Mouse (Mus musculus) thymus, postnatal 36 days (tissue): ENCODE measurements around the gene Lin54.

Experiments
- DNase-seq, 2 experiments: peaks; one replicate each; pipeline ENCODE4 v3.0.0; 2022; ENCODE audit warnings: mixed read lengths in 2 of 2

Lin54 gene

DNA sequence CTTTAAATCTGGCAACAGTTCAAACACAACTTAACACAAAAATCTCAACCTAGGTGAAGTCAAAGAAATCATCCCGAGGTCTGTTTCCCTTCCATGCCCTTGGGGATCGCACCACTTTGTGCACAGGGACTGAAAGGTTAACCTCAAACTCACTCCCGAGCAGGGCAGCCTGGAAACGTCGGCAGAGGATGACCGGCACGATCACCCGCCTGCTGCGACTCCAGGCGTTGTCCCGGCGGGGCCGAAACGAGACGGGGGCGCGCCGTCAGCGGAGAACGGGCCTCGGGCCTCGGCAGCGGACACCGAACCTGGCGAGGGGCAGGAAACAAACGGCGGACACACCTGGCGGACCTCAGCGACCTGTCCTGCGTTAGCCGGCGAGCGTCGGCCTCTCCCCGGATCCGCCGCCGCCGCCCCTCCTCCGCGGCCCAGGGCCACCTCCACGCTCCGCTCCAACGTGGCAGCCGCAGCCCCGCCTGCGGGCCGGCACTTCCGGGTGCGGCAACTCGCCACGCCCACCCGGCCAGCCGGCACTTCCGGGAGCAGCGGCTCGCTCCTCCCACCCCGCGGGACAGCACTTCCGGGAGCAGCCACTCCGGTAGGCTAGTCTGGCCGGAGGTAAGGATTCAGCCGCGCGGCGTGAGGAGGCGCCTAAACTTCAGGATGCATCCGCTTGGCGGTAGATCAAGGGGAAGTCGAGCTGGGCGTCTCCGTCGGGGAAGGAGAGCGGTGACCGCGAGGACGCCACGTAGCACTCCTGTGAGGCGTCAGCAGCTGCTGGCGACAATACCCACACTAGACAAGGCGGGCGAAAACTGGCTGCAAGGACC lies 84.5 kb downstream of the Lin54 start, which contains the start of gene Sec31a:
Gene Sec31a, minus strand, starts transcription at position 474 of the 830 bp plus-strand sequence.
- DNase-seq, result peak; percentile 97 to 98

DNA sequence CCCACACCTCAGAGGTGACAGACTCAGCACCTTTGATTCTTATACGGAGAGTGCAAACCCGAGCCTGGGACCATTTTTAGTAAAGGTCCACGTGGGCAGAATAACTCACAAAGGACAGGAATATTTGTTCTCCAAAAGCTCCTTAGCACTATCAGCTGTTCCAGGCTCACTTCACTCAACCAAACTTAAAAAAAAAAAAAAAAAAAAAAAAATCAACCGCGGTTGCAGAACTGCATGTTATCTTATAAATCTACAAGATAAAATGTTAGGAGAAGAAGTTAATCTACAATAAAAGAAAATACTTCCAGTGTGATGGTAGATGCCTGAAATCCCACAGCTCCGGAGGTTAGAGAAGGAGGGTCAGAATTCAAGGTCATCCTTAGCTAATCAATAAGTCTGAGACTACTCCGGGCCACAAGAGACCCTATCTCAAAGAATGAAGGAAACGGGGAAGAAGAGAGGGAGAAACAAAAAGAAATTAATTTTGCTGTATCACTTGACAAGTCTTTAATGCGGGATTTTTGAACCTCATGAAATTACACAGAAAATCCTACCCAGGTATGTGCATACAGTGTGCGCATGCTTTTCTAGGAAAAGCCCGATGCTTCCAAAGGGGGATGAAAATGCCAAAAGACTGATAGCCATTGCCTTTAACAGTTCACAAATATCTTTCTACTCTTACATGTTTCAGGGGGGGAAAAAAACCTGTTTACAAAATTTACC lies 85.8 kb downstream of the Lin54 start:
- DNase-seq, result no peak

GRCm38 (mm10) chr5:100412886-100413285 lies 87.6 kb downstream of the Lin54 start:
- no peak for DNase-seq

GRCm38 (mm10) chr5:100410281-100410680 lies 90.2 kb downstream of the Lin54 start:
- DNase-seq, result no peak

DNA sequence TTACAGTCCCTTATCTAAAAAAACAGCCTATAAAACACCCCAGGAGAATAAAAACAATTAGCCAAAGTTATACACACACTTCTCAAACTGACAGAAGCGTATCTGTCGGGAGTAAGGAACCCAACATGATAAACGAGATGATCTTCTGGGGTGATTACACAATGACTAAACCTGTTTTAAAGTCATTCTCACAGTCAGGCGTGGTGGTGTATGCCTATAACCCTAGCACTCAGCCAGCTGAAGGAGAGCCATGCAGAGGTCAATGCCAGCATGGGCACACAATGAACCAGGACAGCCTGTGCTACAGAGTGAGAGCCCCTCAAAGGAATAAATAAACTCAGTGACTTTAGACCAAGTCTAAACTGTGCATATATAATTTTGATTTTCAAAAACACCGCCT lies 92.0 kb downstream of the Lin54 start:
- no peak for DNase-seq

DNA sequence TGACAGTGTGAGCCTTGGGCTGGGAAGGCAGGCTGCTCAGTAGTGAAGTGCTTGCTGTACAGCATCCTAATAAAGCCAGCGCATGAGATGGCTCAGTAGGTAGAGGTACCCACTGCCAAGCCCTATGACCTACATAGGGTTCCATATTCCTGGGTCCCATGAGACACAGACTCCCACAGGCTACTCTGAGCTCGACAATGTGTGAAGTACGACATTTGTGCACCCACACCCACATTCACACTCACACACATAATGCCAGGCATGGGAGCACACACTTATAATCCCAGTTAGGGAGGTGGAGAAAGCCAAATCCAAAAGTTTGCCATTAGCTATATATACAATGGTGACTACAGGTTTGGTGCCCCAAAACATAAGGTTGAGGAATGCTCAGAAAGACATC lies 103.7 kb downstream of the Lin54 start:
- DNase-seq, result no peak

DNA sequence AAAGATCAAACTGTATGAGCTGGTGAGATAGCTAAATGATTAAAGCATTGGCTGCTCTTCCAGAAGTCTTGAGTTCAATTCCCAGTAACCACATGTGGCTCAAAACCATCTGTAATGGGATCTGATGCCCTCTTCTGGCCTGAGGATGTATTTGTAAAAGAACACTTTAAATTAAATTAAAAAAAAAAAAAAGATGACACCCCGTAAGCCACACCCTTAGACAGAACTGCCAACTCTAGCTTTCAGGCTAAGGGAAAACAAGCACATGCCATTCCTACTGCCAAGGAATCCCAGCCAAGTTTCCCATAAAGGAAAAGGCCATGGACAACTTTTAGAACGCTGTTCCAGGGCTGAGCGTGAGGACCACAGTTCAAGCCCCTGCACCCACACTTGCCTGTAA lies 106.8 kb downstream of the Lin54 start:
- no peak for DNase-seq

GRCm38 (mm10) chr5:100392436-100392955 lies 107.9 kb downstream of the Lin54 start:
- no peak for DNase-seq
